Mouse (Mus musculus) thymus, postnatal 25 days (tissue): ENCODE results near the gene Sh3gl1.

Experiments used
- DNase-seq: peaks from one replicate; pipeline ENCODE4 v3.0.0; 2022

Gene Sh3gl1

GRCm38 (mm10) chr17:56018347-56019131, 17.9 kb downstream of the Sh3gl1 start:
- peak; percentile 83 for DNase-seq

GRCm38 (mm10) chr17:56017848-56018247, 18.6 kb downstream of the Sh3gl1 start:
- DNase-seq: no peak

- DNase-seq: no peak
Observed at GRCm38 (mm10) chr17:56016793-56017785, 19.3 kb downstream of the Sh3gl1 start.

GRCm38 (mm10) chr17:56016382-56016781, 20.1 kb downstream of the Sh3gl1 start:
- no peak for DNase-seq

GRCm38 (mm10) chr17:56015293-56015692, 21.1 kb downstream of the Sh3gl1 start:
- no peak for DNase-seq

GRCm38 (mm10) chr17:56011441-56011840, 25.0 kb downstream of the Sh3gl1 start:
- no peak for DNase-seq

- DNase-seq: peak; percentile 81
Observed at GRCm38 (mm10) chr17:56010681-56011080, 25.8 kb downstream of the Sh3gl1 start.

GRCm38 (mm10) chr17:56010255-56010654, 26.2 kb downstream of the Sh3gl1 start:
- no peak for DNase-seq

- DNase-seq: no peak
Observed at GRCm38 (mm10) chr17:56009962-56010240, 26.5 kb downstream of the Sh3gl1 start.

- peak; percentile 93 for DNase-seq
Observed at GRCm38 (mm10) chr17:56009088-56009961, 27.1 kb downstream of the Sh3gl1 start.

- peak; percentile 89 for DNase-seq
Observed at GRCm38 (mm10) chr17:56008356-56009087, 27.9 kb downstream of the Sh3gl1 start.

- DNase-seq: no peak
Observed at GRCm38 (mm10) chr17:56007444-56008355, 28.7 kb downstream of the Sh3gl1 start.

- DNase-seq: no peak
Observed at GRCm38 (mm10) chr17:56006956-56007355, 29.5 kb downstream of the Sh3gl1 start.

GRCm38 (mm10) chr17:56005415-56006061, 30.9 kb downstream of the Sh3gl1 start, which contains the start of the genes Stap2 and Mpnd:
Gene Stap2, minus strand, starts transcription at chr17:56005584.
Gene Mpnd, plus strand, starts transcription at chr17:56005711.
- no peak for DNase-seq

- DNase-seq: no peak
Observed at GRCm38 (mm10) chr17:56003000-56003399, 33.4 kb downstream of the Sh3gl1 start.

- DNase-seq: no peak
Observed at GRCm38 (mm10) chr17:55999794-56000499, 36.5 kb downstream of the Sh3gl1 start.

GRCm38 (mm10) chr17:55996007-55996406, 40.4 kb downstream of the Sh3gl1 start:
- no peak for DNase-seq

- no peak for DNase-seq
Observed at GRCm38 (mm10) chr17:55990278-55990898, 46.0 kb downstream of the Sh3gl1 start.
